Mouse (Mus musculus): ENCODE measurements around the gene Lman2.

Lman2 gene

DNA sequence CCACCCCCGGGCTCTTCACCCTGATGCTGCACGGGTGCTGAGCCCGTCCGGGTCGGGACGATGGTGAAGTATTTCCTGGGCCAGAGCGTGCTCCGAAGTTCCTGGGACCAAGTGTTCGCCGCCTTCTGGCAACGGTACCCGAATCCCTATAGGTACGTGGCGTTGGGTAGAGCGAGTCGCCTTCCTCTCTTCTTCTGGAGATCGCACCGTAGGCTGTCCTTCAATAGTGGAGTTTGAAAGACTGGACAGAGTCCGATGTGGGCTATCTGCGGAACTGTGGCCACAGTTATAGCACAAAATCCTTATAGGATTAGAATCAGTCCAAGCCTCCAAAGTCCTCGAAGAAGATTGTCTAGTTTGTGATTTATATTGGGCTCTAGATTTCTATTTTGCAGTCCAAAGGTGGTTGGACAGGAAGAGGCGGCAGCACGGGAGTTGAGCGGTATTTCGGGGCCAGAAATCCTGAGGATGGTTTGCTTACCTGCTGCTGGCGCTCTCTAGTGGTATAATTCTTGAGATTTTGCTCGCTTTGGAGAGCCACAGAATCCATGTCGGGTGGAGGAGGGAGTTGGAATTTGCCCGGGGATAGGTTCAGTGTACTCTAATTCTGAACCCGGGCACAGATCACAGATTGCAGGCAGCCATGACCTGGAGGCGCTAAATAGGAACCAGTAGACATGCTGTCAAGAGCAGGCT is 40.3 kb downstream of the Lman2 start:
- peak; percentile 58 for DNase-seq

DNA sequence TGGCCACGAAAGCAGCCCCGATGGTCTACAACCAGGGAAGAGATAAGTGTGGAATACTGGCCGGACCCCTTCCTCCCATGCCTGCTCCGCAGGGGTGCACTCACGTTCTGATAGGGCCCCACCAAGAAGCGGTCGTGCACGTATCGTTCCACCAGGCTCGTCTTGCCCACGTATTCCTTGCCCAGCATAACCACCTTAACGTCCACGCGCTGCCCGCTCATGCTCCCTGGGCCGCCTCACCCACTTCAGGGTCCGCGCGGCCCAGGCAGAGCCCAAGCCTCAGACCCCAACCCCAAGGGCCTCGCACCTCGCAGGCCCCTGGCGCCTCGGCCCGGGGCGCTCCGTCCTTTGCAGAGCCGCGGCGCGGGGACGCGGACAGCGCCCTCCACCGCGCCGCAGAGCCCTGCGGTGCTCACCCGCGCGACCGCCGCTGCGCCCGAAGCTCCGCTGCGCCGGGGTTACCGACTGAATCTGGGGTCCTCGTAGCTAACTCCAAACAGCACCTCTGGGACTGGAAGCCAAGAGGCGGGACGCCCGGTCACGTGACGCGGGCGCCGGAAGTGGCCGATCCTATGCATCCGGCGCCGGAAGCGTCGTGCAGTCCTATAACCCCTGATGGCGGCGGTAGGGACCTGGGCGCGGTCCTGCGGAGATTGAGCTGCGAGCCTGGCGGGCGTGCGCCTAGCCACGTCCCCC is 41.0 kb downstream of the Lman2 start, which contains the start of gene Rab24:
Rab24 (minus strand) TSS at position 513 of the 696 bp plus-strand sequence.
- peak; percentile 88 for DNase-seq

DNA sequence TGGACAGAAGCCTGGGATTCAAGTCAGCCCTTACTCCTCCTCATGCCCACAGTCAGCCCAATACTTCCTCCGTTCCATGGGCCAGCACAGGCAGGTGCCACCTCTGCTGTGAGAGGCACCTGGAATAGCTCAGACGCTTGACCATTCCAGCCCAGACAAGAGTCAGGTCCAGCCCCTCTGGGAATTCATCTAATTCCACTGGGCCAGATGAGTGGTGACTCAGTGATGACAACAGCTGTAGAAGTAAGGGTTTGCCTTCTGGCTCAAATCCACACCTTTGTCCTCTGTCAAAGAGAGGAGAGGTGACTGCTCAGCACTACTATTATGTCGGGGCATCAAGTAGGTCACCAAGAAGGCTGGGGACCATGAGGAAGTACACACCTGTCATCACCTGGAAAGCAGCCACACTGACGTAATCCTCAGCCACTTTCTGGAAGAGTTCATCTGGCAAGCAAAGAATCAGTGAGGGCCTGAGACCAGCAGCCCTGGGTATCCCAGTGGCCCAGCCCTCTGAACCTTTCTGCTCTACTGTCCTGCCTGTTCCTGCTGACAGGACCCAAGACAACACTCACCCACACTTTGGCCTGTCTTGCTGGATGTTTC is 42.6 kb downstream of the Lman2 start, which contains the start of gene Prelid1:
Prelid1 (plus strand) TSS at position 570 of the 603 bp plus-strand sequence.
- peak; percentile 60 for DNase-seq

DNA sequence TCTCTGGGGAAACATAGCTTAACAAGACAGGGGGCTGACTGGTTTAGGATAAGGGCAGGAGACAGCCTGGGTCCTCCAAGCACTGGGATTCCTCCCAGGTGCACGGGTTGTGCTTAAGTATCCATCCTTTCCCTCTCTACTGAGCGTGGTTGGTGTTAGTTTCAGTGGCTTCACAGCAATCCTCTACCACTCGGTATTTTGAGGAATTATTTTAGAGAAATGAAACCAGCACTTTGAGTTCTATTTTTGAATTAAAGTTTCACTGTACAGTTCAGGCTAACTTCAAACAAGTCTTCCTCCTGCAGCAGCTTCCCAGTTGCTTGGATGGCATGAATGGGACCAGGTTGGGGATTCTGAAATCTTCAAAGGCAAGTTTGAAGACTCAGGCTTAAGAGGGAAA is 44.2 kb downstream of the Lman2 start:
- DNase-seq: no peak

DNA sequence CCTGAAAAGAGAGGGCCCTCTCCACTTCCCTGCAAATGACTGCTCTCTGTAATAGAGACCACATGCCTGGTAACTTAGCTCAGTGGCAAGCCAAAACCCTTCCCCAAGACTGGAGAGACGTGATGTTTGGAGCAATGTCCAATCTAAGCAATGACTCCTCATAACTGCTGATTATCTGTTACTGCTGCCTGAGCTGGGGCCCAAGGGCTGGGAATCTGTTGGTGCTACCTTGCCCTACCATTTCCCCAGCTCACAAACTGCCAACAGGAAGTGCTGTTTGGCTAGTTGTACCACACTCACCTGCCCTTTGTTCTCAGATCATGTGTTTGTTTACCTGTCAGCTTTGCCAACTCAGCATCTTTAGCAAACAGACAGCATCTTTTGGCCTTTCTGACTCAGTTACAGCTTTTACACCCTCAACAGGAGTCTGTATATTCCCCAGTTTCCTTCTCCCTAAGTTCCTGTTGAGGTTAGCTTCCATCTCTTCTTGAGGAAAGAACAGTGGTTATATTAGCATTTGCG is 47.6 kb downstream of the Lman2 start:
- no peak for DNase-seq

DNA sequence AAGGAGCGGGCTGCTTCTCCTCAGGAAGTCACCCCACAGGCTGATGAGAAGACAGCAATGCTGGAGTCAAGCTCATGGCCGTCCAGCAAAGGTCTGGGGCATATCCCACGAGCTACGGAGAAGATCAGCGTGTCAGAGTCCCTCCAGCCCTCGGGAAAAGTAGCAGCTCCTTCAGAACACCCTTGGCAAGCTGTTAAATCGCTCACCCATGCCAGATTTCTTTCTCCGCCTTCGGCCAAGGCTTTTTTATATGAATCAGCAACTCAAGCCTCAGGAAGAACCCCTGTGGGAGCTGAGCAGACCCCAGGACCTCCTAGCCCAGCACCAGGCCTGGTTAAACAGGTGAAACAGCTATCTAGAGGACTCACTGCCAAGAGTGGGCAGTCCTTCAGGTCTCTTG is 49.5 kb downstream of the Lman2 start:
- no peak for DNase-seq

DNA sequence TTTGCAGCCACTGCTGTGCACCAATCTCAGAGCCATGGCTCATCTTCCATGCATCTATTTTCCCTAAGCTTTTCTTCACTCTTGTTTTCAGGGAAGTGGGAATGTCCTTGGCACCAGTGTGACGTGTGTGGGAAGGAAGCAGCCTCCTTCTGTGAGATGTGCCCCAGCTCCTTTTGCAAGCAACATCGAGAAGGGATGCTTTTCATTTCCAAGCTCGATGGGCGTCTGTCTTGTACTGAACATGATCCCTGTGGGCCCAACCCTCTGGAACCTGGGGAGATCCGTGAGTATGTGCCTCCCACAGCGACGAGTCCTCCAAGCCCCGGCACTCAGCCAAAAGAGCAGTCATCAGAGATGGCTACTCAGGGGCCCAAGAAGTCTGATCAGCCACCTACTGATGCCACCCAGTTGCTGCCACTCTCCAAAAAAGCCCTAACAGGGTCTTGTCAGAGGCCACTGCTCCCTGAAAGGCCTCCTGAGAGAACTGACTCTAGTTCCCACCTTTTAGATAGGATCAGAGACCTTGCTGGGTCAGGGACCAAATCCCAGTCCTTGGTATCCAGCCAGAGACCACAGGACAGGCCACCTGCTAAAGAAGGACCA is 50.5 kb downstream of the Lman2 start:
- DNase-seq: no peak

DNA sequence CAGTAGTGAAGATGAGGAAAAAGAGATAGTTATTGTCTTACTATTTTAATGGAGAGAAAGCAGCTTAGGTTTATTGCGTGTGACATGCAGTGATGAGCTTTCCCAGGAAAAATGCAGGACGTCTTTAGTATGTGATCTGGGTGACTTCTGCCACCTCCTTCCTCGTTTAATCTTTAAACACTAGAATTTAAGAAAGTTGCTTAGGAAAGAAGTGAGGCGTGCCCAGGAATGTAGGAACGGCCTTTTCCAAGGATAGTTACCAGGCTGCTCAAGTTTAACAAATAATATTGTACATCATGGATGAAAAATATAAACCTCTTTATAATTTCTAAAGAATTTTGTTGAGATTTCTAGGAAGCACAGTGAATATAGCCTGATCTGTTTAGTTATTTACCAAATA is 61.7 kb downstream of the Lman2 start:
- DNase-seq: no peak

DNA sequence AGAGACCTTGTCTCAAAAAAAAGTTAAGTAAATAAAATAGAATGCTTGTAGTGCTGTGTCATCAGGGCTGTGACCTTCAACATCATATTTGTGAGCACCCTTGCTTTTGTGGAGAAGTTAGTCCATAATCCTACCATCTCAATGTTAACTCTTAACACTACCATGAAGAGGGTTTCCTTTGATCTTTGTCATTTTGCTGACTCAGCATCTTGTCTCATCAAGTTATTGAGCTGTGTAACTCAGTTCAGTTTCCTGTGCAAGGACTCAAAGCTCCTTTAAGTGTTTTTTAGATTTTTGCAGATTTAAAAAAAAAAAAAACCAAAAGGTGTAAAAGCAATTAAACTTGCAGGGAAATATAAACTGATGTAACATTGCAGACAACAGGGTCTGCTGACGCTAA is 65.8 kb downstream of the Lman2 start:
- no peak for DNase-seq

Measured in cerebellum, adult 9-11 months (tissue).